Mouse (Mus musculus) testis, adult 2 months (tissue): Measurements from ENCODE around the gene Arl4c.

ENCODE experiments used
- CTCF ChIP-seq: fragments of 200-500 bp; IDR thresholded peaks from 2 replicates; pipeline ENCODE4 v1.5.1; 2012; ENCODE audit warnings: low read depth, mild to moderate bottlenecking, inconsistent platforms, low read length, moderate library complexity; ENCODE audit not compliant: control insufficient read depth, insufficient read depth, insufficient replicate concordance
- POLR2A ChIP-seq: fragments of 200-500 bp; IDR thresholded peaks from 2 replicates; pipeline ENCODE4 v1.6.1; 2012; ENCODE audit warnings: low read depth, mild to moderate bottlenecking, inconsistent platforms, low read length, moderate library complexity; ENCODE audit not compliant: control insufficient read depth

- TF ChIP-seq CTCF: no peak
- no peak for TF ChIP-seq POLR2A
These were observed 47.1 kb upstream of the Arl4c start for GRCm38 (mm10) chr1:88749106-88749505.
